Mouse (Mus musculus): Measurements from ENCODE around the gene Cacna1i.

Gene Cacna1i

GRCm38 (mm10) chr15:80277625-80278024 lies 9.4 kb upstream of the Cacna1i start:
- no peak for DNase-seq

- no peak for DNase-seq
Observed at GRCm38 (mm10) chr15:80278121-80278759, 8.8 kb upstream of the Cacna1i start.

- DNase-seq: no peak
Observed at GRCm38 (mm10) chr15:80279053-80279452, 8.0 kb upstream of the Cacna1i start.

DNA sequence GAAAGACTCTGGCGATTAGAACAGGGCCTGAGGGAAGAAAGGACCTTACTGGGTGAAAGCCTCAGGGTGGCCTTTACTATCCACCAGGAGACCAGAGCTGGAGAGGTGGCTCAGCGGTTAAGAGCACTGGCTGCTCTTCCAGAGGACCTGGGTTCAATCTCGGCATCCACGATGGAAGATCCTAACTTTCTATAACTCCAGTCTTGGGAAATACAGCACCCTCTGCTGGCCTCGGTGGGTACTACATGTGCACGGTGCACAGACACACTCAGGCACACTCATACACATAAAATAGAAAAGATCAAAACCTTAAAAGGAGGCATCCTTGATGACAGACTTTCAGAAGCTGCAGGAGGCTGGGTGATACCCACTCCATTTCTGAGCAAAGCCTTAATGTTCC lies 6.4 kb upstream of the Cacna1i start:
- no peak for DNase-seq

DNA sequence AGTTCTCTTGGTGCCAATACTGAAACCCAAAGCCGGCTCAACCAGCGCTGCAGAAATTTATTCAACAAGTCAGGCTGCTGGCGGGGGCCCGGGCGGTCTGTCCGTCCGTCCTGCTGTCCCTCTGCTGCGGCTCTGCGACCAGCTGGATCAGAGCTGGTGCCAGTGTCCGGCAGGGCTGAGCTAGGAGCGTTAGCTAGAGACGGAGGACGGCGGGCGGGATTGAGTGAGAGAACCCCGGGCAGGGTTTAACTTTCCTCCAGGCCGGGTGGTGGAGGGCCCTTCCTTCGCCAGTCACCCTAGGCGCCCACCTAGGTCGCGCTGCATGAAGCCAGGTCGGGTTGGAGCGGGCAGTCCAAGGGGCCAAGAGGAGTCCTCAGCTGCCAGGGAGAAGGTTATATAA lies 998 bp downstream of the Cacna1i start:
- DNase-seq: no peak

DNA sequence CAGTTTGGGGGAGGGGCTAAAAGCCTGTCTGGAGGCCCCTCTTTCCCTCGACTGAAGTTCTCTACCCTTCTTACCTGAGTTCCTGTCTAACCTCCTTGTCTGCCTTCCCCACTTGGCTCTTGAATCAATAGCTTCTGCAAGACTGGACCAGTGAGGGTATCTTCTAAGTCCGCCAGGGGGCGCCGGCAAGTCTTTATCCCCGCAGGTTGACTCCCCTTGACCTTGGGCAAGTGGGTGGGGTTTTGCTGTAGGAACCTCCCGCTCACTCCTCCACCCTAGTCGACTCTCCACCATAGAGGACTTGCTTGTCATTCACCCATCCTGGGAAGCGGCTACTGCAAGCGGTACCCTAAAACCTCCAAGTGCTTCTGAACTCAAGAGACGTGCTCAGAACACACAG lies 2.4 kb downstream of the Cacna1i start:
- DNase-seq: peak; percentile 59

GRCm38 (mm10) chr15:80297146-80297545 lies 10.1 kb downstream of the Cacna1i start:
- no peak for DNase-seq

DNA sequence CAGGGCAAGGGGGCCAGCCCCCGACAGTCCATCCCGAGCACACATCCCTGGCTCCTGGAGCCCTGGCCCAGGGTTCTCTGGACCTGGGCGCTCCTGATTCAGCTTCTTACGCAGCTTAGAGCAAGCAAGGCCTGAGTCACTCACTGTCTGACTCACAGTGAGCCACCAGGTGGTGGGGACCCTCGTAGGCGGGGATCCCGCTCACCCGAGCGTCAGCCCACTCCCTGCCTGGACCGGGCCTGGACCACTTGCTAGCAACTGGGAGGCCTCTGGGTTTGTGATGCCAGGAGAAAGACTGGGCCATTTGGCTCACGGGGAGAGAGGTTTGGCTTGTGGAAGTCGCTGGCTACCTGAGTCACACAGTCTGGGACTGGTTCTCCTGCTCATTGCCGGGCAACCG lies 16.7 kb downstream of the Cacna1i start:
- DNase-seq: no peak

DNA sequence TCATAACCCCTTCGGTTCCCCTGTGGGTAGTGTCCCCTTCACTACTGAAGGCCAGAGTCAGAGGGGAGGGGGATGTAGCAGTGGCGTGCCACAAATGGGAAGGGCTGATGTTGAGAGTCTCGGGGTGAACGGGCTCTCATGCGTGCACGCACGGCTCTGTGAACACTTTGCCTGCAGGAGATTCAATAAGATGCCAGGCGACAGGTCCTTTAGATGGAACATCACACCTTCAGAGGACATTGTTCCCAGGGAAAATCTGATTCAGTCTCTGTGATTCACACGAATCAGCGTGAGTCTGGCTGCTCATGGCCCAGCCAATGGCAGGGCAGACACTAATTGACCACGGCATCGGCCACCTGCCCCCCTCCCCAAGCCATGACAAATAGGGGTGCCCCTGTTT lies 17.1 kb downstream of the Cacna1i start:
- no peak for DNase-seq

DNA sequence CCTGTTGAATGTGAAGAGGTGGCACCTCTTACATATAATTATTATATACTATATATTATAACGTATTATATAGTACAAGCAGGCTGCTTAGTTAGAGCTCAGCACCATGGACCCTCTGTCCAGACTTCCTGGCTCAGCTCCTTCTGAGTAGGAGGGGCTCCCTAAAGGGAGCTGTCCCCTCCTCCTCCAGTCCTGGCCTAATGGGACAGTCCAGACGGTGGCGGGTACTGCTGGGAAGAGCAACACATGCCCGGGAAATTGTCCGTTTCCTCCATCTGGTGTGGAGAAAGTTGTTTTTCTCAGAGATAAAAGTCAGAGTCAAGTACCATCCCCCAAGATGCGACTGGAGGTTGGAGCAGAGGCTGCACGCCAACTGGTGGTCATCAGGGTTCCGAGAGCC lies 19.1 kb downstream of the Cacna1i start:
- no peak for DNase-seq

DNA sequence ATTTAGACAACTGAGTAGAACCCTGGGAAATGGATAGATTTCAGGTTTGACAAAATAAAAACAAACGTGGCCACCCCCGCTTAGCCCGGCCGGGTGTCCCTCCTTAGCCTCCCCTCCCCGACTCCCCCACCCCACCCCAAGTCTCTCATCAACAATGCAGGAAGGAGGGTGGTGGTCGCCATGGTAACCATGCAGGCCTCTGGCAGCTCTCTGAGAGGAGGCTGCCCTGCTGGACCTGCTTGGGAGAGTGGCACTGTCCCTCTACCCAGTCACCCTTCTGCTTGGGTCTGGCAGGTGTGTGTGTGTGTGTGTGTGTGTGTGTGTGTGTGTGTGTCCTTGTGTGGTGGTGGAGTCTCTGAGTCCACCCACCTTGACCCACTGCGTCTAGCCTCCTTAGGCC lies 27.7 kb downstream of the Cacna1i start:
- no peak for DNase-seq

- no peak for DNase-seq
Observed at GRCm38 (mm10) chr15:80316966-80317634, 30.1 kb downstream of the Cacna1i start.

GRCm38 (mm10) chr15:80317841-80318530 lies 30.9 kb downstream of the Cacna1i start:
- peak; percentile 15 for DNase-seq

GRCm38 (mm10) chr15:80318543-80319255 lies 31.7 kb downstream of the Cacna1i start:
- DNase-seq: peak; percentile 9

DNA sequence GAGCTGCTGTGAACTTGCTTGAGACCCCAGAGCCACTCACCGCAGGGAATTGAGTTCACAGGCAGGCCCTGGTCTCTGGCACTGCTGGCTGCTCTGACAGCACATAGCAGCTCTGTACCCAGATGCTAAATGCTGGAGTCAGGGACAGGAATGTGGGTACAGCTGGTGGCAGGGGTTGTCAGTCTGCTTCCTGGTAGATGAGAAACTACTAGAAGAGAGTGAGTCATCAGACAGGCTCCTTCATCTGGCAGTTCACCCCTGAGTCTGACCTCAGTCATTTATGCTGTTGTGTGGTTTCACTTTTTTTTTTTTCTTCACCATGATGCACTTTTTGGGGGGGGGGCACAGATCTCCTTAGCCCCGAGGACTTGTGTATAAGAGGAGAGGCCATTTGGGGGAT lies 32.3 kb downstream of the Cacna1i start:
- no peak for DNase-seq

GRCm38 (mm10) chr15:80319921-80320320 lies 32.9 kb downstream of the Cacna1i start:
- DNase-seq: no peak

GRCm38 (mm10) chr15:80325207-80325606 lies 38.2 kb downstream of the Cacna1i start:
- no peak for DNase-seq

DNA sequence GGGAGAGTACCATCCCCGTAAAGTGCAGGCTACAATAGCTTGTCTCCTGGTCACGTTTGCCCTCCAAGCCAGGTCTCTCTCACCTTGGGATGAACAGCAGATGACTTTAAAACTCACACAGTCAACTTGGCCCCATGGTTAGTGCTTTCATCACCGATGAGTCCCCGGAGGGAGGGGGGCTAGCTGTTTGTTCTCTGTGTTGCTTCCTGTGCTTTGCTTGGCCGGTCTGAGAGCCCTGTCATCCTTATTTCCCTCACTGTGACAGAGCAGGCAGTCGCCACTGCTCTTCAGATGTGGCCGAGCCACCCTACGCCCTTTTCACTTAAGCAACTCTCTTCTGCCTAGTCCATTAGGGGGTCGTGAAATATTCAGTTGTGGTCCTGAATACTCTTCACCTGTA lies 38.7 kb downstream of the Cacna1i start:
- no peak for DNase-seq

GRCm38 (mm10) chr15:80326947-80327346 lies 39.9 kb downstream of the Cacna1i start:
- no peak for DNase-seq

DNA sequence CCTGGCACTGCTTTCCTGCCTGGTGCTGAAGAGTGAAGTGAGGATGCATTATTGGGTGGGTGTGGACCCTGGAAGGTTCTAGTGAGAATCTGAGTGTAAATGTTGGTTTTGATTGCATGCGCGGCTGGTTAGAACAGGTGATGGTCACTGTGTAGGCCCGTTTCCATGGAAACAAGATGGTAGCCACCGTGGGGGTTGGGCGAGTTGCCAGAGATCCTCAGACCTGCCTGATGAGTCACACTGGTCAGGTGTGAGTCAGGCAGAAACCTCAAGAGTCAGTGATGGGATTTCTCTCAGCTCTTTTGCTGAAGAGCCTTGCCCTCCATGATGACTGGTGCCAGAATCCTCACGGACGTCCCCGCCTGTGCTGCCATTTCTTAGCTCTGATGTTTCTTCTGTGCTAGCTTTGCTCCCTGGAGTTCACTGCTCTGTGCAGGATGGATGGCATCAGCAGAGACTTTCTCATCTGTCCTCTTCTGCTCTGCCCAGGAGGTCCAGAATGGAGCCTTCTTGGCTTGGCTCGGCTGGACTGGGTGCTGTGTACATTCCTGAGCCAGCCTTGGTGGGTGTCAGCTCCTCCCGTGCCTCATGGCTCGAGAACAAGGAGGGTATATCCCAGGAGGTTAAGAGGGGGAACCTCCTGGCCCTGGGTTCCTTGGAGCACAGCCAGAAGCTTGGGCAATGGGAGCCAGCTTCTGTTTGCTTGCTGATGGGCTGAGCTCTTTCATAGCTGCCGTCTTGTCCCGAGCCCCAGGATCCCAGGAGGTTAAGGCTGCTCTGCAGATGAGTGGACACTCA lies 40.9 kb downstream of the Cacna1i start:
- no peak for DNase-seq

DNA sequence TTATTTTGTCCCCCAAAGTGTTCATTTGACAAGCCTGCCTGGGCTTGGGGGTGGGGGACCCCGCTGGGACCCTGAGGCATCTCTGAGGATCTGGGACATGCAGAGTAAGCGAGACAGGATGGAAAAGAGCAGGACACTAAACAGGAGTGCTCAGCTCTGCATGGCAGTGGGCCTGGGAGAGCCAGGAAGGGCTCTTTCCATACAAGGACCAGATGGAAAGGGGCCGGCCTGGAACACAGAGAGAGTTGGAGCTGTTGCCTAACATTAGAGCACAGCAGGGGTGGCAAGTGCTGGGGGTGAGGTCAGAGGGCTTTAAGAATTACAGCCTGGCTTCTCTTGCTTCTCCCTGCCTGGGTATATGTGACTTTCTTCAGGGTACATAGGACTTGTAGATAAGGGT lies 43.2 kb downstream of the Cacna1i start:
- DNase-seq: no peak

GRCm38 (mm10) chr15:80334766-80335165 lies 47.7 kb downstream of the Cacna1i start:
- no peak for DNase-seq

DNA sequence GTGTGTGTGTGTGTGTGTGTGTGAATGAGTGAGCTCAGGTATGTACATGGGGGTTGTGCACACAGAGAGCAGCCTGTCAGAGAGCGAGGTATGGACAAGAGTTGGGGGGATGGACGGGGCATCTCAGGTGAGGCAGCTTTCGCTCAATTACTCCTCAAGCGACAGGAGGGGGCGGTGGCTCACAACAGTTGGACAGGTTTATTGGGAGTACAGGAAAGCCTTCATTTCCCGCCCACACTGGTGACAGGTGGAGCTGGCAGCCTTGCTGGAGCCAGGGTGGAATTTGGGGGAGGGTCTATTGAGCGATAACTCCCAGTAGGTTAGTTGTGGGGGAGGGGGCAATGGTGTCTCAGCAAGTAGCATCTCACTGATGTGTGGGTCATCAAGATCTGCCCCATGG lies 48.2 kb downstream of the Cacna1i start:
- DNase-seq: no peak
